Mouse (Mus musculus) induced T-regulatory cell, adult 2 months (primary cell): ENCODE data around the gene Tgds.
"Not testable (repeated sequence)": the region's sequence is repeated elsewhere in the genome, so short reads cannot be mapped to it uniquely, and the experiment has no call there.

Source experiments
- DNase-seq: peaks from one replicate; pipeline ENCODE4 v3.0.0-alpha.2; 2012; ENCODE audit warnings: low read depth

Gene Tgds

DNA sequence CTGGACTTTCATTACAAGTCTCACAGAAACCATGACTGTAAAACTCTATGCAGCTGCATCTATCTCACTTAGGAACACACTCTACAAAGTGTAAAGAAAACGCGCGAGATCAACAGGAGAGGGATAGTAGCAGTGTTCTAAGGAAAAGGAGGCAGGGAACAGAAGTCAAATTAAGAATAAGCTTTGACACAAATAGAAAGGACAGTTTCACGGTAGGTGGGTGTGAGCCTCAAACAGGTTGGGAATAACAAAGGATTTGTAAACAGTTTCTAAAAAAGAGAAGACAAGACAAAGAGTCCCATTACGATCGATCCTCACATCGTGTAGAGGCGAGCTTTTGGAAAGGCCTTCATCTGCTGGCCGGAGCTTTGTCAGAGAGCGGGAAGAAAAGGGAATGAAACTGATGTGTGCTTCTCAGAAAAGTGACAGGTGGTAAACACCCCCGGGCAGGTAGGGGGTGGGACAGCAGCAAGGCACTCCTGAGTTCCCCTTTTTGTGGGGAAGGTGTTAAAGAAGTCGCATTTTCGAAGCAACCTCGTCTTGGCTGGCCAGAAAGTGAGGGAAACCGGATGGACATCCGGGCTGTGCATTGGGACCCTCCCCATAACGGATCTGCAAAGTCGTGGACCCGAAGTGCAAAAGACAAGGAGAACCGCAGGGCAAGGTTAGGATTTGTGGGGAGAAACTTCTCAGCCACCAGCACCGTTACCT is 469 bp downstream of the Tgds start:
- DNase-seq: no peak

DNA sequence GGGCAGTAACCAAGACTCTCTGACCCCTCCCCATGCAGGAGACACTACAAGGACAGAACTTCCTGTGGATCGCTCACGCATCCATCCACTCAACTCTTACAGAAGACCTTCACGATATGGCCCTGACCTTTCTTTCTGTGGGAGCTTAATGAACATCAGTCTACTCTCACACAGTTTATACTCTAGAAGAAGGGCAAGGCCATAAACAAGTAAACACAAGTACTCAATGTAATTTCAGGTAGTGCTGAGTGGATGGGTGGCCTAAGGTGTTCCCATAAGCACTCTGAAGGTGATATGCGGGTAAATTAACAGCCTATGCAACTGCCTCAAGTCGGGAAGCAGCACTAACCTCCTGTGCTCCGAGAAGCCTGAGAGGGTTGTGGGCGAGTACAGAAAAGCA is 1.1 kb downstream of the Tgds start:
- peak; percentile 12 for DNase-seq

DNA sequence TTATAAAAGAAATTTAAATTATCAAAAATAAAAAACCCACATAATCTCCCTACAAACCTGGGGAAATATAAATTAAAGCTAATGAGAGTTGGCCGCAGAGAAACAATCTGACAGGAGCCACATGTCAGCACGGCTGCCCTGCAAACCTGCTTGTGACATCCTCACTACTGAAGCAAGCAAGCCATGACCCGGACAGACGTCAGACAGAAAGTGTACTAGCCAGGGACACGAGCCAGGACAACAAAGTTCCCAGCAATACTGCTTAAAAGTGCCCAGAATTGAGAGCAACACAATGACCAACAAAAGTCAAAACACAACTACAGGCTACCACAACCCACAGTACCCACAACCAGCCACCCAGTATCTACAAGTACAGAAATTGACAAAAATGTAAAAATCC is 6.3 kb downstream of the Tgds start:
- DNase-seq: no peak

DNA sequence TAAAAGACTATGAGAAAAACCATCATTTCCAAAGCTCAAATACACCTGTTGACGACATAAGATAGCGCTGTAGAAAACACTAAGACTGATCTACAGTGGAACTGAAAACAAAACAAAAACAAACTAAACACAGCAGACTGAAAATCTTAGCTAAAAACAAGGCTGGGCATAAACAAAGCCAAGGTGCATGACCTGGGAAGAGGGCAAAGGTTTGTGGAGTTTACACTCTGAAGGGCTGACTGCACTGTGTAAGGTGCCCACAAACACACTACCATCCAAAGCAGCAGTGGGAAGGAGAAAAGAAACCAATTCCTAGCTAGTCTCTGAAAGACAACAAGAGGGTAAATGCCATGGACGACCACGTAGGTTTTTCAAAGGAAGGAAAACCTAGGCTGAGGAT is 7.8 kb downstream of the Tgds start:
- DNase-seq: no peak

DNA sequence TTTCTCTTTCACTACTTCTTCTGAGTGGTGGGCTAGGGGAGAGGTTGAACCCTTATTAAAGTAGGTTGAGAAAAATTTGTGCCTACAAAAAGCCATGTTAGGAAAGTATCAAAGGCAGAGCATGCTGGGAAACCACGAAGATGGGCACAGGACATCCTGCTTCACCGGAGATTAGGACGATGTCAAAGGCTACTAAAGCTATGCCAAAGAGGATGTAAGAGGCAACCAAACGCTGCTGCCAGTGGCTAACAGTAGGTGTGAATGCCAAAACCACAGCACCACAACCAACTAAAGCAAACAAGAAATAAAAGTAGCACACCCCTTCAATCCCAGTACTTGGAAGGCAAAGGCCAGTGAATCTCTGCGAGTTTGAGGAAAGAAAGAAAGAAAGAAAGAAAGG is 8.4 kb downstream of the Tgds start:
- DNase-seq: peak; percentile 8

DNA sequence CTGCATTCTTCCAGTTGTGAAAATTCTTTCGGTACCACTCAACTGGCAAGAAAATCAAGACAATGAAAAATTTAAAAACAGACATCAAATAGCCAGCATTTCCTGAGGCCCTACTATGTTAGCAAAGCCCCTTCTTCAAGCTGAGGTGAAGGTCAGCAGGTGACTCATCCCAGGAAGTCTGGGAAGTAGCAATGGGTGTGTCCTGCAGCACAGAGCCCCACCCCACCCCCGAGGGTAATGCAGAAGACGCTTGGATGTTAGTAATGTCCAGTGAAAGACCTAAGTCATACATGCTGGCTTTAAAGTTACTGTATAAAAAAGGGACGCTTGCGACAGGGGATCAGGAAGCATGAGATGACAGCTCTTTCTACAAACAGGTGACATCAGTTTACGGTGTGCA is 19.4 kb downstream of the Tgds start:
- no peak for DNase-seq

DNA sequence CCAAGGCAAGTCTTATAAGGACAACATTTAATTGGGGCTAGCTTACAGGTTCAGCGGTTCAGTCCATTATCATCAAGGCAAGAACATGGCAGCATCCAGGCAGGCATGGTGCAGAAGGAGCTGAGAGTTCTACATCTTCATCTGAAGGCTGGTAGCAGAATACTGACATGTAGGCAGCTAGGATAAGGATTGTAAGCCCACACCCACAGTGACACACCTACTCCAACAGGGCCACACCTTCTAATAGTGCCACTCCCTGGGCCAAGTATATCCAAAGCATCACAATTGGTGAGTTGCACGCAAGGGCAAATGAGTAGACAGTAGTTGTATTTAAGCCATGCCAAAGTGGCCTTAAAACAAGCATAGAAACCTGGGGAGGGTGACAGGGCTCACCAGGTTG is 25.1 kb downstream of the Tgds start:
- not testable (repeated sequence) for DNase-seq

DNA sequence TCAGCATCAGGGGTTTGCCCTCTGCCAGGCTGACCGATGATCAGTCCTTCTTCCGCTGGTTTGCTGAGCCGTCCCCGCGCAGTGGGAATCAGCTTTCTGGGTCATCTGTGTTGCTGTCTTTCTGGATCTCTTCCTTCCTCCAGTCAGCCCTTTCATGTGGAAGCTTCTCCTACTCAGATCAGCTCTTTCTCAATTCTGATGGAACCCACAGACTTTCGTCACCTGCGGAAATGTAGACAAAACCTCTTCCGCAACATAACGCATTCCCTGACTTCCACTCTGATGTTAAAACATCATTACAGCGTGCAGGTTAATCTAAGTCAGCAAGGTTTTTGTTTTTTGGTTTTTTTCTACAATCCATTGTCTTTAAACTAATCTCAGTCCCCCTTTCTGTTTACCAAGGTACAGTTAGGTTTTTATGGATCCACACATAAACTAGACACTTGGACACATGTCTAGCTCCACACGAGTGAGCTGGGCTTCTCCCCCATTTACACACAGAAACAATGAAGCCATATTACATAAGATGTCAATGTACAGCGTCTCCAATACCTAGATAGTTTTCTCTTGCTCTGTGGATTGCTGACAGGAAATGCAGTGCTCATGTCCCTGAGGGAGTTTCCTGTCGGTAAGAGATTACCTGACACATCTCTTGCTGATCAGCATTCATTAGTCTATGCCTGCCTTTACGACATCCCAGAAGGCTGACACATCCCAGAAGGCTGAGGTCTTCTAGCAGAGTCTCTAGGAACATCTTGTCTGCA is 31.1 kb downstream of the Tgds start:
- no peak for DNase-seq

DNA sequence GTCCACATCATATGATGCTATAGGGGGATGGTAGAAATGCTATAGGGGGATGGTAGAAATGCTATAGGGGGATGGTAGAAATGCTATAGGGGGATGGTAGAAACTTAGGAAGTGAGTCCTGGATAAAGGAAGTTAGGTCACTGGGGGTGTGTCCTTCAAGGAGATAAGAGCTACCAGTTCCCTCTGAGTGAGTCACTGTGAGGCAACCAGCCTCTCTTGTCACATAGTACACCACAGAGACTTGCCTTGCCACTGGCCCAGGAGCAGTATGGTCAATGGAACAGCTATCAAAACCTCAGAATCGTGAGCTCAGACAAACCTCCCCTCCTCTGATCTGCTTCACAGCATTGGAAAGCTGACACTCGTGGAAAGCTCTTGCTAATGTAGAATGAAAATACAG is 34.3 kb downstream of the Tgds start:
- no peak for DNase-seq

DNA sequence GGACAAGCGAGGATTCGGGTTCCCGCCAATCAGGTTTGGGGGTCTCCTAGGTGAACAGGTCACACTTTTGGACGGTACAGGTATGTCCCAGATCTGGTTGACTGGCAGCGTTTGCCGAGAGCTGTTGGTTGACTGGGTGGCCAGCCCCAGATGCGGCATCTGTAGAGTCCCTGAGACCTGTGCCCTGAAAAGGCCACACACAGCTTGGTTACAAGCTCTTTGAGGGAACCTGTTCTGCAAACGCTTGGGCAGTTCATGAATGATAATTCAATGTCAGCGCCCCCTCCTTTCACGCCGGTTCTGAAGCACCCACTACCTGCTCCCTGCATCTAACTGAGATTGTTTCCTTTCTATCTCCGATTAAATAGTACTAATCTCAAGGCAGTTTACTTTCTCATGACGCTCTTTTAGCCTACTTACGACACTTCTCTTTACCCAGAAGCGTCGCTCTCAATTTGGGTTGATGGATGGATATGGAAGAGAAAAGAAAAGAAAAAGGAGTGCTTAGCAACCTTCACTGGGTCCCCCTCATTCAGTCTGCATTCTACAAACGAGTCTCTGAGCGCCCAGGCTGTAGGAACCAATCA is 42.7 kb downstream of the Tgds start:
- peak; percentile 63 for DNase-seq

DNA sequence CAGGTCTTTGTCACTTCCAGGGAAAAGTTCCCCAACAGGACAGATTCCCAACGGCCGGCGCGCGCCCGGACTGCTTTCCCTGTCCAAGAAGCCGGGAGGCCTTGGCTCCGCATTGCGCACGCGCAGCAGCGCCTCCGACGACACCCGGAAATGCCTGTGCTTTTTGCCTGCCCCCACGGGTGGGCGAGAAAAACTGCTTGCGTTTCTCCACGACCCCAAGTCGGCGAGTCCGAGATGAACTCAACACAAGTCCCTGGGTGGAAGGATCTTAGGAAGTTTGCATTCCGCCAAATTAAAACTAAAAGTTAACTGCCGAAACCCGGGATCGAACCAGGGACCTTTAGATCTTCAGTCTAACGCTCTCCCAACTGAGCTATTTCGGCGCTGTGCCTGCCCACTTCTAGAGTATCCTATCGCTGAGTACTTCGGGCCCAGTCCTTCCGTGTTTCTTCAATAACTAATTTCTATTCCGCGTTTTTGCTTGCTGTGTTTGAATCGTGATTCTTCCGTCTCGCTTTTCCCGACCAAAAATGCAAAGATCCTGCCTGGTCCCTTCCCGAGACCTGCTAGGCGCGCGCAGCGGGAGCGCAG is 43.2 kb downstream of the Tgds start:
- DNase-seq: peak; percentile 92

DNA sequence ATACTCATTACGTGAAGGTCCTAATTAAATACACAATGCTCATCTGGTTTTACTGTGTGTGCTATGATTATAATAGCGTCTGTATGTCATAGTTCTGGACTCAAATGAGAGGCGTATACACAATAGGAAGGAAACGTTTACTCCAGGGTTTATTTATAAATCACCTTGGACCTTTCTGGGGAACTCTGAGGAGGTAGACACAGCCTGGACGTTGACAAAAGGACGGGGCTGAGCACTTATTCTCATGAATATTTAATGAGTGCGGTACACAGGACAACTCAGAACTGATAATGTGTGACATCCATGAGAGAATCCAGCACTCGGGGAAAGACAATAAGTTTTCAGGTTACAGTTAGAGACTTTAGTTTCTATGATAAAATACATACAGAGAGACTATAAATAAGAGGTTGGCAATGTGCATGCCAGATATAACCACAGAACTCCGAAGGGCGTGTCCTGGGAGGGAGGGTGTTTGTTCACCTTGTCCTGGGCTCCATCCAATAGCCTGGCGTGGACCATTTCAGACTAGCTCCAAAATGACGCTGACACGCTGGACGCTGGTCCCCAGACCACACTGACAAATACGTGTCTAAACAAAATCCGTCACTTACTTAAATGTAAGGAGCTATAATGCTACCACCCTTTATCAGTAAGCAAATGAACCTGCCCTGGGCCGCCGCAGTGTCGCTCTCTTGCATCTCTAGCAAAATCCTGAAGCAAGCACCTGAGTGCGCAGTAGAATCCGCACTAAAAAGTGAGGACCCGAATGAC is 43.9 kb downstream of the Tgds start:
- DNase-seq: no peak

DNA sequence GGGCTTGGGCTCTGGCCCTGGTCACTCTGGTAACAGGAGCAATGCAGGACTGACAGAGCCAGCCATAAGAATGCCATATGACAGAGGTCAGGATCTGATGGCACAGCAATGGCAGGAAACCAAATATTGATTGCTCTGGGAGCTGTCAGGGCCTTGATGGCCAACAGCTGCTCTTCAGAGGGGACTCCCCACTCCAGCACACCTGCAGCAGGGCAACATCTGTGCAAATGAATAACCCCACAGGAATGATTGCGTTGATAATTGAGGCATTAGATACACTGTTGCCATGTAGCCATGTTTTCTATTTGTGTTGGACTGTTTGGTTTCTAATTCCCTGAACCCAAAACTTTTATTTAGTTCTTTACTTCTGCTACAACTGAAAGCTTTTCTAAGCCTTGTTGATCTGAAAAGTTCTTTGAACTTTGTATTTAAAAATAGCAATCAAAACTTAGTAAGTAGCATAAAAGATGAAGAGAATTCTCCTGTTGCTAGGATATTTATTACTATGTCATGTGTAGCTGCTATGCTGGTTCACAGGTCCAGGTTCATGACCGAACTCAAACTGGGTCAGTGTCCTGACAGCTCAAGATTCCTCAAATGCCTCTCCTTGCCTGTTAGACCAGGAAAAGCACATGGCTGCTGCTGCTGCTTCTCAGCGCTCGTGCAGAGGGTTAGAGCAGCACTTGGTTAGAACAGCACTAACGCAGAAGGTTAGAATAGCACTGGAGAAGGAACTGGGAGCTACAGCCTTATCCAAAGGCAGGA is 46.1 kb downstream of the Tgds start:
- no peak for DNase-seq

DNA sequence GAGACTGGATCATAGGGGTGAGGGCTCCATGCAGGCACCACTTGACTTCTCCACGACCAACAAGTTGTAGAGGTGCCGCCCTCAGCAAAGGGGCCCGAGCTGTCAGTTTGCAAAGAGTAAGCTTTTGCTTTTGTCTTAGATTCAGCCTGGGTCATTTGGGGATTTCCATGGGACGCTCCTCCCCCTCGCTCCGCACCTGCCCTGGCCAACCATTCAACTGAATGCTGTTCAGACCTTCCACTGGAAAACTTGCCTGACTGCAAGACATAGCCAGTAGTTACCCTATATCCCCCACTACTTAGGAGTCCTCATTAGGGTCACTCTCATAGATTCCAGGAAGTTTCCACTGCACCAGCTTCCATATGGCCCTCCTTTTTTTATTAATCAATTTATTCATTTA is 48.7 kb downstream of the Tgds start:
- no peak for DNase-seq

DNA sequence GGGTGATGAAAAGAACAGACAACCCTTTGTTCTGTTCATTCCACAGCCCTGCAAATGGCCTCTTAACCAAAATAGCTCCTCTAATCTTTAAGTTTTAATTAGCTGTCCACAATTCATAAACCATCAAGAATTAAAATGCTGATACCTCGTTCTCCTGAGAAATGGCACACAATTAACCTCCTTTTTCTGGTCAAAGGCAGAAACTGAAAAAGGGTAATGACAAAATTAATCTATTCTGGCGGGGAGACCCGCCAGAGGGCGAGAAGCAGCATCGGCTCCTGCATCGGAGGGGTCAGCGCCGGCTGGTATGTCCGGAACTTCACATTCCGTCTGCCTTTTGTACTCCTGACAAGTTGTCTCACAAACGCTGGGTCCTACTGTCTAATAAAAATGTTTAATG is 51.9 kb downstream of the Tgds start:
- no peak for DNase-seq

DNA sequence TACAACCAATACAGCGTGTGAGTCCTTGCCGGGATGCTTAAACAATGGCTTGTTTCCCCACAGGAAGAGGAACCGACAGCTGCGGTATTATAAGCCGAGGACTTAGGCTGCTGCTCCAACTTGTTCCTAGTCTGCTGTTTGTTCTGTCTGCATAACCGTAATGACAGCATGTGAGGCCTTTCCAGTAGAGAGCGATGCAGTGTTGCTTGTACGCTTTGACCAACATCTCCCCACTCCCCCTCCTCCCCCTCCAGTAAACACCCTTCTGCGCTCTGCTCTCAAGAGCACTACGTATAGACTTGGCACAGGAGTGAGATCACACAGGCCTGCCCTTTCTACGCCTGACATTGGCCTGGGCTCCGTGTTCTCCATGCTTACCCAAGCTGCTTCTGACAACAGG is 62.5 kb downstream of the Tgds start:
- DNase-seq: no peak

DNA sequence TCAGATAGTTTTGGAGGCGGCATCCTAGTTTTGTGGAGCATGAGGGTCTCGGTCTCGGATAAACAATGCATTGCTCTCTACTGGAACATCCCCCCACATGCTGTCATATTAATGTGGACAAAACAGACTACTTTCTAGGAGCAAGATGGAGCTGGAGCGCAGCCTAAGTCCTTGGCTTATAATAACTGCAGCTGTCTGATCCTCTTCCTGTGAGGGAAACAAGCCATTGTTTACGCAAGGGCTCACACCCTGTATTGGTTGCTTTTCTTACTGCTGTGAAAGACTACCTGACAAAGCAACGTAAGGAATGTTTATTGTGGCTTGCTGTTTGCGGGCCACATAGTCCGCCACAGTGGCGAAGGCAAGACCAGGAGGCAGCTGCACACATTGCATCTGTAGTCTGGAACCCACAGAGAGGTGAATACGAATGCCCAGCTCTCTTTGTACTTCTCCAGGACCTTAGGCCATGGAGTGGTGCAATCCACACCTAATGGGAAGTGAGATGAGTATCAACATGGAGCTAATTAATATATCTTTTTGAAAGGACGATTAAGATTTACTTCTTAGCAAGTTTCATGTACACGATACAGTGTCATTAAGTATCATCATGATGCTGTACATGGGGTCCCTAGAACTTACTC is 63.0 kb downstream of the Tgds start:
- DNase-seq: no peak
